Mouse (Mus musculus) liver, embryonic 11.5 days (tissue): ENCODE measurements around the gene Zbtb4. TPM values are rescaled to one million over a fixed set of nuclear protein-coding genes. Genes with fewer than 3 reads are reported as not detected.

Experiments used
- ATAC-seq: fragments of 200-750 bp; cut with Nextera tagmentation; replicated peaks from 2 replicates; pipeline ENCODE4 v1.8.0; 2017; ENCODE audit warnings: moderate number of reproducible peaks, mild to moderate bottlenecking, moderate TSS enrichment, moderate library complexity; ENCODE audit not compliant: low FRiP score
- DNase-seq: peaks from one replicate; pipeline ENCODE4 v3.0.0-alpha.2; 2017; ENCODE audit warnings: low spot score
- H3K27ac ChIP-seq: fragments of 300-500 bp; sonication (generic); 2 replicates; pipeline ENCODE4 v1.5.1; 2014; ENCODE audit warnings: mild to moderate bottlenecking, low read depth, low read length, control low read depth
- H3K27me3 ChIP-seq: fragments of 300-500 bp; sonication (generic); replicated peaks from 2 replicates; pipeline ENCODE4 v1.6.1; 2014; ENCODE audit warnings: low read length, mixed read lengths; ENCODE audit not compliant: control insufficient read depth, insufficient read depth
- H3K36me3 ChIP-seq: fragments of 300-500 bp; sonication (generic); 2 replicates; pipeline ENCODE4 v1.6.1; 2014; ENCODE audit warnings: mild to moderate bottlenecking, low read length, moderate library complexity, mixed read lengths; ENCODE audit not compliant: control insufficient read depth, insufficient read depth
- H3K4me1 ChIP-seq: fragments of 300-500 bp; sonication (generic); replicated peaks from 2 replicates; pipeline ENCODE4 v1.6.1; 2014; ENCODE audit warnings: low read length, mixed read lengths; ENCODE audit not compliant: control insufficient read depth, insufficient read depth
- H3K4me2 ChIP-seq: fragments of 300-500 bp; sonication (generic); 2 replicates; pipeline ENCODE4 v1.6.1; 2014; ENCODE audit warnings: mild to moderate bottlenecking, control low read depth, moderate library complexity
- H3K4me3 ChIP-seq: fragments of 300-500 bp; sonication (generic); 2 replicates; pipeline ENCODE4 v1.5.1; 2014; ENCODE audit warnings: low read depth, low read length, control low read depth
- H3K9ac ChIP-seq: fragments of 300-500 bp; sonication (generic); 2 replicates; pipeline ENCODE4 v1.6.1; 2014; ENCODE audit warnings: low read depth, low read length, control low read depth
- H3K9me3 ChIP-seq: fragments of 300-500 bp; sonication (generic); 2 replicates; pipeline ENCODE4 v1.6.1; 2016; ENCODE audit warnings: low read length, inconsistent platforms, mixed read lengths; ENCODE audit not compliant: control insufficient read depth
- WGBS: fragments of 180-500 bp; shearing (Covaris S2); extraction: QIAGEN DNeasy Blood & Tissue Kit; methylation state at CpG from one replicate; pipeline ENCODE4 v1.1.7; 2014; 5-methylcytosine and 5-hydroxymethylcytosine counted together
- polyA plus RNA-seq: library from polyadenylated mRNA; unstranded; fragments of >200 nt; fragmentation: Nextera tagmentation; extraction: Ambion mirVana; gene quantifications from 2 replicates; pipeline ENCODE4 v1.2.1, GENCODE M21; 2014

The Zbtb4 gene
- polyA plus RNA-seq, 1 experiment from 2014 or later, result 1.0 TPM

- no peak for DNase-seq
- Histone ChIP-seq H3K4me3 (no peak overlapping the region), H3K4me1 (peaks cover 43% of the 10 kb centered on the region), H3K27me3 (peaks cover 75% of the 10 kb centered on the region), H3K4me2 (peak overlapping the region; percentile 94), H3K9ac (no peak overlapping the region), H3K27ac (no peak overlapping the region), H3K36me3 (no peaks in the 10 kb centered on the region), H3K9me3 (no peaks in the 10 kb centered on the region)
- ATAC-seq, result no peak
- 37% methylated on average over 12 of the region's 12 CpGs for WGBS
Observed at GRCm38 (mm10) chr11:69799394-69800137, 33.9 kb downstream of the Zbtb4 start.

DNA sequence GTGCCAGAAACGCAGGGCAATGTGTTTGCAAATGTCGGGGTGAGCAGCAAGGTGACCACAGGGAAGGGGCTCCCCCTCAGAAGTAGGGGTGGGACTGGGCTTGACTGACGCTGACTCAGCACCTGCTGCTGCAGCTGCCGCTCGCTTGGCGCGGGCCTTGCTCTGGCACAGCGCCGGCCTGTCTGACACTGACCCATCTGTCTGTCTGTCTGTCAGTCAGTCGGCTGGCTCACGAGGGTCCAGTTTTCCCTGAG lies 34.4 kb downstream of the Zbtb4 start:
- H3K36me3 ChIP-seq, result no peaks in the 10 kb centered on the region
- ATAC-seq, result no peak

DNA sequence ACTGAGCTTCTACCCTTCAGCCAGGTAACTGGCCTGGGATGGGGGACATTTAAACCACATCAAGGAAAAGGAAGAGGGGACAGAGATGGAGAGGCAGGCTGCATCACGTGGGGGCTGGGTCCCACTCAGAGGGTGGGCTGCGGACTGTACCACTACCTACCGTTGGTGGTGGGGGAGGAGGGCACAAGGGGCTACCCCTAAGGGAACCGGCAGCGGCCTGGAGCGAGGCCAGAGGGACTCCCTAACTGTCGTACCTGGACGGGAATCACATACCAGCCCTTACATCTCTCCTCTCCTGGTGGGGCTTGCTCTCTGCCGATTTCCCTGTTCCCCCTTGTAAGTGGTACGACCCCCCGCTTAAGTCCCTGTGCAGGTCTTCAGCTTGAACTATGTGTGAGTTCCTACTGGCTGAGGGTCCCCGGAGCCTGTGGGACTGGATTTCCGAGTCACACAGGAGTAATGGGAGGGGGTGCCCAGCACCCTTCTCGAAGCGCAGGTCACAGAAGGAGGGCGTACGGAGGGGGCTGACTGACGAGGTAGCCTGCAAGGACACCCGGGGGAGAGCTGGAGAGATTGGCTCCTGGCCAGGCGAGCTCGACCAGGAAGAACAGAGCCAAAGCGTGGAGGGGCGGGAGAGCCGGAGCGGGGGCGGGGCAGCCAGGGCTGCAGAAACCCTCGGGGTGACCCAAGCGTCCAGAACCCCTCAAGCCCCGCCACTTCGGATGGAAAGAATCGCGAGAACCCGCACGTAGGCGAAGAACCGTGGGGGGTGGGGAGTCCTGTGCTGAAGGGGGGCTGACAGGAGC lies 34.9 kb downstream of the Zbtb4 start:
- H3K4me2 ChIP-seq, result peak overlapping the region; percentile 94
- H3K36me3 ChIP-seq, result no peaks in the 10 kb centered on the region
- peak overlapping the region; percentile 51 for H3K4me3 ChIP-seq
- H3K27ac ChIP-seq, result peak overlapping the region; percentile 16; the same call in 1 of the 2 replicates
- peaks cover 85% of the 10 kb centered on the region for H3K27me3 ChIP-seq
- DNase-seq (peak; percentile 79), ATAC-seq (no peak)
- no peaks in the 10 kb centered on the region for H3K9me3 ChIP-seq
- peaks cover 46% of the 10 kb centered on the region for H3K4me1 ChIP-seq
- peak overlapping the region; percentile 35 for H3K9ac ChIP-seq
- WGBS, result 1% methylated on average over 36 of the region's 36 CpGs

More for the DNA sequence above, 34.4 kb downstream of the Zbtb4 start:
- Histone ChIP-seq H3K9me3 (no peaks in the 10 kb centered on the region), H3K4me1 (peaks cover 45% of the 10 kb centered on the region), H3K4me3 (peak overlapping the region; percentile 51), H3K9ac (peak overlapping the region; percentile 35; the same call in 1 of the 2 replicates), H3K4me2 (peak overlapping the region; percentile 94), H3K27ac (no peak overlapping the region), H3K27me3 (peaks cover 80% of the 10 kb centered on the region)
- 2% methylated on average over 11 of the region's 11 CpGs for WGBS
- no peak for DNase-seq

DNA sequence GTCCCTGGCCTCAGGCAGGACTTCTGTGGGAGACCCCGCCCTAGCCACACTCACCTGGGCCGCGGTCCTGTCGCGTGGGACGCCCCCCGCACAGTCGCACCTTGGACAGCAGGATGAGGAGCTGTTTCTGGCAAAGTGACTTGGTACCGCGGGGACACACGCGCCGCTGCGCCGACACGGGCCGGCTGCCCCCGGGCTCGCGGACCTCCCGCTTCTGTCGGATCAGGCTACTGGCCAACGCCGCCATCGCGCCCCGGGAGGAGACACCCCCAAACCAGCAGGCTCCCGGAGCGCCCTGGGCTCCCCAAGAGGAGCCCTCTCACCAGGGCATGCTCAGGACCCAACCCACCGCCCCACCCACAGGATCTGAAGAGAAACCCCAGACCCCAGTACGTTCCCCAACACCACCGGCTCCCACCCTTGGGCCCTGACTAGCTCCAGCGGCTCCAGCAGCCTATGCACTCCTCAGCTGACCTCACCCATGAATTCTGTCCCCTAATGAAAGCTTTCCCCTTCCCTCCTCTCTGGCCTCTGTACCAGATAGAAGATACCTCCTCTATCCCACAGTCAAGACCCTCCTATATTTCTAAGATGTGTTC lies 35.8 kb downstream of the Zbtb4 start, which contains the start of gene Fgf11:
Gene Fgf11, minus strand, starts transcription at position 479 of the 599 bp plus-strand sequence.
- peak within 1 kb of the TSS; percentile 16; the same call in 1 of the 2 replicates for H3K27ac ChIP-seq
- peak within 1 kb of the TSS; percentile 58 for H3K4me3 ChIP-seq
- no peak for DNase-seq

DNA sequence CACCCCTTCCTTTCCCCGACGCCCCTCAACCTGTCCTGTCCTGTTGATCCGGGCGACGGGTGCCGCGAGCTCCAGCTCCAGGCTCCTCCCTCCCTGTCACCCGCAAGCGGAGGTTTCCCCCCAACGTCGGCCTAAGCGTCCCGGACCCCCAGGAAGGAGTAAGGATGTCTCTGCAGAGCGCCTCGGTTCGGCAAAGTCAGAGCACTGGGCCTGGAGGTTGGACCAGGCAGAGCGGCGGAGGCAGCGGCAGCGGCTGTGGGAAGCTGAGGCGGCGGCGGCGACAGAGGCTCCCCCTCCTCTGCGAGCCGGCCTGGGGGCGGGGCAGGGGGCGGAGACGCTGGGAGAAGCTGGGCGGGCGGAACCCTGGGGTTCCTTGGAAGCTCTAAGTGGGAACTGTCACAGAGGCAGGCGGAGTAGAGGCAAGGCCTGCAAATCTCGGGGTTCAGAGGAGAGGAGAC lies 37.0 kb downstream of the Zbtb4 start:
- H3K4me1 ChIP-seq, result peaks cover 46% of the 10 kb centered on the region
- WGBS, result 0% methylated on average over 31 of the region's 33 CpGs
- peak; percentile 86 for DNase-seq
- H3K27ac ChIP-seq, result no peak overlapping the region; the same call in 1 of the 2 replicates
- peak; percentile 35; the same call in 1 of the 2 replicates for ATAC-seq
- peaks cover 81% of the 10 kb centered on the region for H3K27me3 ChIP-seq
- H3K4me2 ChIP-seq, result peak overlapping the region; percentile 94
- H3K36me3 ChIP-seq, result no peaks in the 10 kb centered on the region
- peak overlapping the region; percentile 58 for H3K4me3 ChIP-seq
- peak overlapping the region; percentile 59; the same call in 1 of the 2 replicates for H3K9ac ChIP-seq
- H3K9me3 ChIP-seq, result no peaks in the 10 kb centered on the region

More for the DNA sequence above, 35.8 kb downstream of the Zbtb4 start, which contains the start of gene Fgf11:
- H3K27me3 ChIP-seq, result peaks cover 83% of the 10 kb centered on the region
- 3% methylated on average over 33 of the region's 33 CpGs for whole genome bisulfite sequencing
- peaks cover 46% of the 10 kb centered on the region for H3K4me1 ChIP-seq
- no peak for ATAC-seq
- H3K9ac ChIP-seq, result peak within 1 kb of the TSS; percentile 59
- H3K36me3 ChIP-seq, result no peaks in the 10 kb centered on the region
- H3K4me2 ChIP-seq, result peak within 1 kb of the TSS; percentile 94
- H3K9me3 ChIP-seq, result no peaks in the 10 kb centered on the region

DNA sequence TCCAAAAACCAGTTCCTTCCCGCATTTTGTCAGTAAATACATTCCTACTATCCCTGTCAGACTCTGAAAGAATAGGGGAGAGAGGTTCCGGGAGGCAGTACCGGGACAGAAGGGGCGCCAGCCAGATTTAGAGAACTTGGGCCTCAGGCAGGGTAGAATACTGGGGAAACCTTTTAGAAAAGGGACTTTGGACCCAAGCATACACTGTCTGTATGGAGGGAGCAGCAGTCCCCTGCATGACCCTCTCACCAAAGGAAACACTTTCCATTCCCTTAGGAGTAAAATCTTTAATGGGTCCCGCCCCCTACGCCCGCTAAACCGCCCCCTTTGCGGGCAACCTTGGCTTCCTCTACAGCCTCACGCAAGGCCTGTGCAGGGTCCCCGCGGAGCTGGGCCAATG lies 37.6 kb downstream of the Zbtb4 start:
- H3K9me3 ChIP-seq, result no peaks in the 10 kb centered on the region
- H3K4me2 ChIP-seq, result peak overlapping the region; percentile 94
- H3K4me3 ChIP-seq, result peak overlapping the region; percentile 58
- peaks cover 46% of the 10 kb centered on the region for H3K4me1 ChIP-seq
- H3K36me3 ChIP-seq, result no peaks in the 10 kb centered on the region
- WGBS, result 2% methylated on average over 12 of the region's 12 CpGs
- H3K27me3 ChIP-seq, result peaks cover 76% of the 10 kb centered on the region
- peak; percentile 33 for ATAC-seq
- no peak for DNase-seq
- H3K27ac ChIP-seq, result no peak overlapping the region
- H3K9ac ChIP-seq, result peak overlapping the region; percentile 59

DNA sequence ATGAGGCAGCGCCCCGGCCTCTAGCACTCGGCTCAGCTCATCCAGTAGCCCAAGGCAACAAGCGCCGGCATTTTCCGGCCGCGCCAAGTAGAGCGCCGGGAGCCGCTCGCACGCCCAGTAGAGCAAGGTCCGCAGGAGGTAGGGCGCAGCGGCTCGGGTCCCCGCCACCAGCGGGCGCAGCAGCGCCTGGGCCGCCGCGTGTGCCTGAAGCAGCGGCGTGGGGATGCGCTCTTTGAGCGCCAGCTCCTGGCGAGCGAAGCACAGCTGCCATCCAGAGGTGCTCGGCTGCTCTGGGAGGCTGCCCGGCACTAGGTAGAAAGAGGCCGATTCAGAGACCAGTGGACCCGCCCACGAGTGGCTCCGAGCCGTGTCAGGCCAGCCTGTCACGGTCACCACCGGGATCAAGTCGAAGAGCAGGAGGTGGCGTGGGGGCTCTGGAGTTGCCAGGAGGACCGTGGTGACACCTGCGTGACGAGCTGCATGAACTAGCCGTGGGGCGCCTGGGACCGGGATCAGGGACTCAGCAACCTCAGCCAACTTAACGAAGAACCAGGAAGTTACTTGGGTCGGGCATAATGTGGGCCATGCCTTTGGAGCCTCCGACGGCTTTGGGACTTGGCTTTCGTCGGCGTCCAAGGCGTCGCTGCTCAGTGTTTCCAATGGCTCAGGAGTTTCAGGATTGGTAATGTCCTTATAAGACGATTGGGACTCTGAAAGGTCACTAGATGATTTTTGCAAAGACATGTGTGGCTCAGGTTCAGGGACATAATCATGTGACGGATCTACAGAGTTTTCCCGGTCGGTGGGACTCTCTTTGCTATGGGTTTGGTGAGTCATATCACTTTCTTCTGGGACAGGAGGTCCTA lies 38.3 kb downstream of the Zbtb4 start:
- DNase-seq (peak; percentile 68), ATAC-seq (peak; percentile 76)
- H3K27ac ChIP-seq, result no peak overlapping the region
- WGBS, result 2% methylated on average over 60 of the region's 60 CpGs
- H3K36me3 ChIP-seq, result no peaks in the 10 kb centered on the region
- peak overlapping the region; percentile 59 for H3K9ac ChIP-seq
- peak overlapping the region; percentile 58 for H3K4me3 ChIP-seq
- H3K4me2 ChIP-seq, result peak overlapping the region; percentile 94
- peaks cover 46% of the 10 kb centered on the region for H3K4me1 ChIP-seq
- H3K9me3 ChIP-seq, result no peaks in the 10 kb centered on the region
- peaks cover 71% of the 10 kb centered on the region for H3K27me3 ChIP-seq

DNA sequence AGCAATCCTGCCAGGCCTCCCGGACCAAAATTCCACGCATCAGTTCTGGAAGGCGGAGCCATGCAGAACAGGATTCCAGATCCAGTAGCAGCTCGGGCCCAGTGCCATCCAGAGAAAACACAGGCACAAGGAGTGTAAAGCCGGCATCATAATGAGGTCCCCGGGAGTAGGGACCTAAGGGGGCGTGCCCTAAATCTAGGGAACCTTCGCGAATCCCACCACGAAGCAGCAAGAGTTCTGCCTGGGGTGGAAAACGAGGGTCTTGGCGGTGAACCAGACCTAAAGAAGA lies 38.9 kb downstream of the Zbtb4 start:
- Histone ChIP-seq H3K27ac (no peak overlapping the region), H3K4me2 (peak overlapping the region; percentile 94), H3K9ac (no peak overlapping the region; the same call in 1 of the 2 replicates), H3K27me3 (peaks cover 65% of the 10 kb centered on the region), H3K9me3 (no peaks in the 10 kb centered on the region), H3K4me1 (peaks cover 43% of the 10 kb centered on the region), H3K36me3 (no peaks in the 10 kb centered on the region), H3K4me3 (peak overlapping the region; percentile 58)
- 14% methylated on average over 12 of the region's 12 CpGs for WGBS
- DNase-seq (no peak), ATAC-seq (no peak)
